Mouse (Mus musculus) urinary bladder, postnatal 25 days (tissue): ENCODE results near the gene Csrp2.

Experiments
- DNase-seq: peaks from one replicate; pipeline ENCODE4 v3.0.0; 2022; ENCODE audit warnings: low spot score

The Csrp2 gene

DNA sequence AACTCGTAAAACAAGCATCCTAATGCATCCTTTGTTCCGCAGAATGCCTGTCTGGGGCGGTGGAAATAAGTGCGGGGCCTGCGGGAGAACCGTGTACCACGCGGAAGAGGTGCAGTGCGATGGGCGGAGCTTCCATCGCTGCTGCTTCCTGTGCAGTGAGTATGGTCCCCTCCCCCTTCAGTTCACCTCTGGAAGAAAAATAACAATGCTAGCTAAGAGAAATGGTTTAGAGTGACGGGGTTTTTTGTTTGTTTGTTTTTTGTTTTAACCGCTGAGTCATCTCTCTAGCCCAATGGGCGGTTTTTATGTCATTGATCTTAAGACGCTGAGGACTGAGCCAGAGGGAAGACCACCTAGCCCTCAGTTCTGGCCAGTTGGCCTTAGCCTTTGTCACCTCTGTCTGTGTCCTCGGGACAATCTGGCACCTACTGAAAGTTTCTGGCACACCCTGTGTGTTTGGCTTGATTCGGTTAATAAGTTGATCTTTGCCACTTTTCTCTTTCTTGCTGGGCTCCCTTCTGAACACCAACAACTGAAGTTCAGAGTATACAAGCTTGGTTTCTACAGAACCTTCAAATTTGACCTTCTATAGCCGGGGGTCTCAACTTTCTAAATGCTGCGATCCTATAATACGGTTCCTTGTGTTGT, 12.4 kb downstream of the Csrp2 start:
- DNase-seq: no peak

- DNase-seq: no peak
Measured at GRCm38 (mm10) chr10:110933584-110933983, 14.0 kb downstream of the Csrp2 start.

- no peak for DNase-seq
Measured at GRCm38 (mm10) chr10:110935081-110935480, 15.5 kb downstream of the Csrp2 start.

GRCm38 (mm10) chr10:110935669-110936068, 16.1 kb downstream of the Csrp2 start:
- DNase-seq: no peak

GRCm38 (mm10) chr10:110938361-110938760, 18.8 kb downstream of the Csrp2 start:
- DNase-seq: no peak

DNA sequence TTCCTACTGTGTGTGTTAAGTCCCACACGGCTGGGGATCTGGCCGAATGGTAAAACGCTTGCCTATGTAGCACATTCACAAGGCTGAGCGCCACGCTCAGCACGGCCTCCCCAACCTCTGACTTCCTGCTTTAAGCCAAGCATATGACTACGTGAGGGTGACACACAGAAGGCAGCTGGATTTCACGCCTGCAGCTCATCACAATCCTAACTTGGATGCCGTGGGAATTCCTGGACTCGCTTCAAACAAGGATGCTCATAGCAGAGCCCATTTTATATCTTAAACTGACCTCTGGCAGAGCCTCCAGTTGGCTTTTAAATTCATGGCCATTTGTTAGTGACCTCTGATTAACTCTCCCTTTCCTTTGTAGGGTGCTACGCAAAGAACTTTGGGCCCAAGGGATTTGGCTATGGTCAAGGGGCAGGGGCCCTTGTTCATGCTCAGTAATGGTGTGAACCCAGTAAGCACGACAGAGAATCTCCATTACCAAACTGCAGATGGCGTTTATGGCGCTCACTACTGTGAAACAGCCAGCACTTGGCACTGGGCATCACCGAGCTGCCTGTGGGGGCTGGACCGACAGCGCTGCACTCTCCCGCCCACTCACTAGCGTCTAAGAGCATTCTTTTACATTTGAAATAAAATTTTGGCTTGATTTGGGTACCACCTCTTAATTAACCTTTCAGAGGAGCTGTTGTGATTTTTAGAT, 19.4 kb downstream of the Csrp2 start:
- DNase-seq: no peak

DNA sequence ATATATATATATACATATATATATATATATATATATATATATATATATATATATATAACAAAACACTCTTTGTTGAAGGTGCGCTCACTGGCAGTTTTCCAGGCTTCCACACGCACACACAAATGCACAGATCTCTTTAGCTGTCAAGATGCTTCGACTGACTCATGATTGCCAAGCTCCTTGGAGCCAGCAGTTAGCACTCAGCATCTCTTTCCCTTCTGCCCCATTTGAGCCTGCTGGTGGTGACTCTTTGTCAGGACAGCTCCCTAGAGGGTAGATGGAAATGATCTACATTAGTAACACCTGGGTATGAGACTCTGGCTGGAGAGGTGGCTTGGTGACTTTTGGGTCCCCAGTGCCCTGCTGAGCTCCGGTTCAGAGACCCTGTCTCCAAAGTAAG, 20.1 kb downstream of the Csrp2 start:
- DNase-seq: no peak

DNA sequence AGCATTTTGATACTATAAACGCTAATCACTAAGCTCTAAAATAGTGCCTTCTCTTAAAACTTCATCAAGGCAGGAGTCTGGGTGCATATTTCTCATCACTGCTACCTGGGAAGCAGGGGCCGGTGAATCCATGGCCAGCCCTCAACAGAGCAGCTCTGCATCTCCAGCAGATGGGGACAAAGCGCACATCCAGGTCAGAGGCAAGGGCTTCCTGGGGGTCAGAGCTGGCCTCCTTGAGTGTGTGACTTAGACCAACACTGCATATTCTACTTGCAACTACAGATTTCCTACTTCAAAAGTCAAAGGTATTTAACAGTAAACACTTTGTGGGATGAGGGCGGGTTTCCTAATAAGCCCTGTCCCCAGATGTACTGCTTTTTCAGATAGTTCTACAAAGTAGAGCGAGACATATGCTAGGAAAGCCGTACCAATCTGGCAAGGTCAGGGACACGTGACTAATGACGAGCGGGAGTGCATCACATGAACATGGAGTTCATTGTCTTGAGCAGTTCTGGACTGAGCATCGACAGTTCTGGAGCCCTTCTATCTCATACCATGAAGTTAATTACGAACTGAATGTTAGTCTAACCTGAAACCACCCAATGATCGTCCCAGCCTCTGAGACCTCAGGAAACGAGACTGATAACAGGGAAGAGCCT, 21.3 kb downstream of the Csrp2 start:
- DNase-seq: no peak

- no peak for DNase-seq
Measured at GRCm38 (mm10) chr10:110941968-110942367, 22.4 kb downstream of the Csrp2 start.

DNA sequence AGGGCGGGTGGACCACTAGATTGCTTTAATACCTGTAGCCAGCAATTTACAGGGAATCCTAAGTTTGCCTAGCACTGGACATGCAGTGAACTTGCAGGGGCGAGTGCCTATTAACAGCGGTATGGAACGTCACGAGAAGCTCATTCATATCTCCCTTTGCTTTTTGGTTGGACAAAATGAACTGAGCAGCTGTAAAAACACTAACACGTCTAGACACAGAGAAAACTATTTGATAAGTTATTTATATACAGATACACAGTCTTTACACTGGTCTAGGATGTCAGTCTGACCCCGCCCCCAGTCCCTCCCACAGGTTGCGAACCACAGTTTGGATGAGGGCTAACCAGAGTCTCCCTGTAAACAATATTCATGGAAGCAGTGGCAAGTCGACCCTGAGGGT, 23.2 kb downstream of the Csrp2 start:
- no peak for DNase-seq

- DNase-seq: no peak
Measured at GRCm38 (mm10) chr10:110944175-110944574, 24.6 kb downstream of the Csrp2 start.

DNA sequence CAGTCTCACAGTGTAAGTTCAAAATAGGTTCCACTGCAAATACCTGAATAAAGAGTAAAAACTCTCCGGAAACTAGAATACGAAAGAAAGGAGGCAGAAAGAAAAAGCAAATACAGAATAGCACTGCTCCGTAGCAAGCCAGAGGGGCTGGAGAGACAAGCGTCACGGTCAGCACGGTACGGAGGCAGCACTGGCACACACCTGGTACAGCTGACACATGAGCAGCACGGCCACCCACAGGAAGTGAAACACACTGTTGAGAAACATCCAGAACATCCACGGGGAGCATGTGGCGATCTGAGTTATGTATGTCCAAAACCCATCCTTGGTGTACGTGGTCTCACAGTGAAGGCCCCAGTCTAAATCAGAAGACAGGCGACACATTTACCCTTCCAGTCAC, 26.4 kb downstream of the Csrp2 start:
- DNase-seq: no peak

DNA sequence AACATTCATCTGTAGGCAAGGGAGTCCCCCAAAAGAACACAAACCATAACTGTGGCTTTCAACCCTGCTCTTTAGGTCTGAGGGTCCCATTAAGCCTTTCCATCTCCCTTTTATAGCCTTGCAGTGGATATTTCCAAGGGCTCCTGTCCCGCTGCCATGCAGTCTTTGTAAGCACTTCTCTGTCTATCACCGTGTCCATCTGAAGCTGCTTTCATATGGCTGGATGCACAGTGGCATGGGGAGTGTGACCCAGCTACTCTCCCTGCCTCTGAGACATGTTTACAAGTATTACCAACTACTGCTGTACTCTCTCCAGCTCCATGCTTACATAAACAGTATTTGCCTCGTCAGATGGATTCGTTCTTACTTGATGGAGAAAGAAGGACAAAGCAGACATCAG, 28.0 kb downstream of the Csrp2 start:
- DNase-seq: no peak

GRCm38 (mm10) chr10:110951112-110951511, 31.5 kb downstream of the Csrp2 start:
- DNase-seq: no peak

- DNase-seq: no peak
Measured at GRCm38 (mm10) chr10:110951748-110952147, 32.2 kb downstream of the Csrp2 start.

GRCm38 (mm10) chr10:110952271-110952670, 32.7 kb downstream of the Csrp2 start:
- no peak for DNase-seq

- peak; percentile 50 for DNase-seq
Measured at GRCm38 (mm10) chr10:110952937-110953451, 33.4 kb downstream of the Csrp2 start.

- no peak for DNase-seq
Measured at GRCm38 (mm10) chr10:110958879-110959278, 39.3 kb downstream of the Csrp2 start.

DNA sequence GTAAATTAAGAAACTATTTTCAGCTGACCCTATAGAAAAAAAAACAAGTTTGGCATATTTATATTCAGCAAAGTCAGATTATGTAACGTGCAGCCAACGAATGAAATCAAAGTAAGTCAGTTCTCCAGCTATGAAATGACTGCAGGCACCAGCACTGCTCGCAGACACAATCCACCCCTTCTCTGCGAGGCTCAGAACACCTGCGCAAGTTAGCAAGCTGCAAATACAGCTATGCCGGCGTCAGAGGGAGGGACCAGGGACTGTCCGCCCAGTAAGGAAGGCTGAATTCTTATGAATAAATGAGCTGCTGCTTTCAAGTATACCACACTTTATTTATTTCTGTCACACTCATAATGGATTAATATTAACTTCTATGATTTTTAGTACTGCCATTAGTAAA, 40.2 kb downstream of the Csrp2 start:
- no peak for DNase-seq

- DNase-seq: no peak
Measured at GRCm38 (mm10) chr10:110960841-110961240, 41.3 kb downstream of the Csrp2 start.

DNA sequence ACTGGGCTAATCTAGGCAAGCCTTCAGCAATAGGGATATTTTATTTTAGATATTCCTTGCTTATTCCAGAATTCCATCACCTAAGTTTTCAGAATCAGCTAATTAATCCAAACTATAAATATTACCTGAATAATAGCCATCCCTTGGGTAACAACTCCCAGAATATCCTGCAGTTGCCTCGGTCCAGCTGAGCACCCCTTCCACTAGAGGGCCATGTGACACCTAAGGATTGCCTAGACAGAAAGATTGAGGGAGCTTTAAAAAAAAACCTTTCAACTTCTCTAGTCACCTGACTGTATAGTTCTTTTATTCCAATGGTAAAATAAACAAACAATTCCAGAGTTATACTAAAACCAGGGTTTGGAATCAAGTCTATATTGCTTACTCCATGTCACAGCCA, 42.6 kb downstream of the Csrp2 start:
- DNase-seq: no peak

GRCm38 (mm10) chr10:110971044-110971443, 51.5 kb downstream of the Csrp2 start:
- no peak for DNase-seq

DNA sequence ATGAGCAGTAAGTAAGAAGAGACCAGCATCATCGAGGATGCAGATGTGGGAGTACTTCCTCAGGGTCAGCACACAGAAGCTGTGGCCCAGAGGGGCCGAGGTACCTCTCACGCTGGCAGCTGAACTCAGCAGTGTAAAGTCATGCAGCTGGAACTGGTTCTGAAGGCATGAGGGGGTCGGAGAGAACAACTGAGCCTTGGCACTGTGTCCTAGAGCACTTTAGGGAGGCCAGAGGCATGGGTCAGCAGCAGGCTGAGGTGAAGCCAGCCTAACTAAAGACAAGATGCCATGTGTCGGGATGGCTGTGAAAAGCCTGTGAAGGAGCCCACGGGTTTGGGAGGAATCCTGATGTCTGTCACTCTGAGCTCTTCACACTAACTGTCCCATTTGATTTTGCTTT, 51.9 kb downstream of the Csrp2 start:
- DNase-seq: no peak
